Mouse (Mus musculus): Measurements from ENCODE around the gene Cobl. TPM values are rescaled to one million over a fixed set of nuclear protein-coding genes. Genes with fewer than 3 reads are reported as not detected.

The Cobl gene
- total and polyA plus RNA-seq, 2 experiments from 2014 or later = 17.2 to 24.5 TPM

DNA sequence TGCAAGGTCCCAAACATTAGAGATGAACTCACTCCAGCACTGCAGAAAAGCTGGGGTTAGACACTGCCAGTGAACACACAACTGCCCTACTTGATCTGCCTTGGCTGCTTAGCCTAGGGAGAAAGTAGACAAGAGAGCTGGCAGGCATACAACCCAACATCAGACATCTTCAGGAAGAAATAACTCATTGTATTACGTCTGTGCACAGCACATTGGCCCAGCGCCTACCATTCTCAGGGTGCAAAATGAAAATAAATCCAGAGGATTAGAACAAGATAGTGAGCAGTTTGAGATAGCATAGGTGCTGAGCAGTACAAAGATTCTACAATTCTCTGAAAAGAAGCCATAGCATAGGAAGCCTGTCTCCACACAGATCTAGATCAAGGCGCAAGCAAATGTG lies 109.1 kb downstream of the Cobl start:
- Histone ChIP-seq H3K27ac (ENCODE audit: low read depth, low read length) (no peak overlapping the region), H3K36me3 (ENCODE audit: insufficient read depth, low read length) (no peaks in the 10 kb centered on the region), H3K4me2 (ENCODE audit: low read depth, low read length, poor library complexity, severe bottlenecking) (no peak overlapping the region), H3K9me3 (ENCODE audit: low read length) (no peaks in the 10 kb centered on the region), H3K4me1 (ENCODE audit: insufficient read depth, low read length) (peaks cover 8% of the 10 kb centered on the region; the same call in 1 of the 2 replicates), H3K4me3 (ENCODE audit: low read depth, low read length) (no peak overlapping the region), H3K9ac (replicated peaks; ENCODE audit: low read length, poor library complexity, severe bottlenecking) (no peak overlapping the region), H3K27me3 (ENCODE audit: insufficient read depth, low read length) (no peaks in the 10 kb centered on the region)
- DNase-seq (ENCODE audit: low spot score) (no peak), ATAC-seq (ENCODE audit: low FRiP score) (no peak)
- 81% methylated on average over 3 of the region's 3 CpGs for WGBS
- TF ChIP-seq CTCF (IDR thresholded peaks at IDR 0.05) = no peak

DNA sequence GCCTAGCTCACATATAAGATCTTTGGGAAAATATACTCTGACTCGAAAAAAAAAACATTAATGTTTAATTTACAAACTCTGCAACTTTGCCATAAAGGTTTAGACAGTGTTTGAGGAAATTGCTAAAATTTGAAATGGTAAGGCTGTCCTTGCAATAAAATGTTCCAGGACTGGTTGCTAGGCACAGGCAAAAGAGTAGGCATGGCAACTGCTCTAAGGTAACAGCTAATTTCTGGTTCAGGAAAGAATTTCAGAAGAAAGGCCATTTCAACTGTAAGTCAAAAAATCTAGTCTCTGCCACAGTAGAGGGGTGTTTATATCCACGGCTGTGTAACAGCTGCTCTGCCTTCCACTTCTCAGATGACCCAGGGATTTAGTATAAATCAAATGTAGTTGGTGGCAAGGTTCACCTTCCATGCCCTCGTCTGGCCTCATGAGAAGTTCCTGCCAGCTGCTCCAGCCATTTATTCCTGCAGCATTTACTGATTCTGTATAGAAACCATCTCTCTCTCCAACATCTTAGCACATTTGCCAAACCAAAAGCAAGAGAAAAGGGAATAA lies 113.7 kb downstream of the Cobl start:
- Histone ChIP-seq H3K4me3 (ENCODE audit: low read depth, low read length) (no peak overlapping the region), H3K27me3 (ENCODE audit: insufficient read depth, low read length) (no peaks in the 10 kb centered on the region), H3K27ac (ENCODE audit: low read depth, low read length) (peak overlapping the region; percentile 70), H3K36me3 (ENCODE audit: insufficient read depth, low read length) (no peaks in the 10 kb centered on the region), H3K9ac (replicated peaks; ENCODE audit: low read length, poor library complexity, severe bottlenecking) (no peak overlapping the region), H3K4me1 (ENCODE audit: insufficient read depth, low read length) (peaks cover 8% of the 10 kb centered on the region; the same call in 1 of the 2 replicates), H3K9me3 (ENCODE audit: low read length) (no peaks in the 10 kb centered on the region), H3K4me2 (ENCODE audit: low read depth, low read length, poor library complexity, severe bottlenecking) (no peak overlapping the region)
- TF ChIP-seq CTCF (IDR thresholded peaks at IDR 0.05) = no peak
- ATAC-seq (ENCODE audit: low FRiP score) (no peak), DNase-seq (ENCODE audit: low spot score) (no peak)
- WGBS = 50% methylated on average over 3 of the region's 3 CpGs

GRCm38 (mm10) chr11:12350086-12350485 lies 114.7 kb downstream of the Cobl start:
- Histone ChIP-seq H3K9me3 (ENCODE audit: low read length) (no peaks in the 10 kb centered on the region), H3K4me2 (ENCODE audit: low read depth, low read length, poor library complexity, severe bottlenecking) (no peak overlapping the region), H3K4me1 (ENCODE audit: insufficient read depth, low read length) (peaks cover 8% of the 10 kb centered on the region; the same call in 1 of the 2 replicates), H3K4me3 (ENCODE audit: low read depth, low read length) (no peak overlapping the region), H3K36me3 (ENCODE audit: insufficient read depth, low read length) (no peaks in the 10 kb centered on the region), H3K9ac (replicated peaks; ENCODE audit: low read length, poor library complexity, severe bottlenecking) (no peak overlapping the region), H3K27me3 (ENCODE audit: insufficient read depth, low read length) (no peaks in the 10 kb centered on the region), H3K27ac (ENCODE audit: low read depth, low read length) (no peak overlapping the region)
- ATAC-seq (ENCODE audit: low FRiP score) (no peak), DNase-seq (ENCODE audit: low spot score) (no peak)
- WGBS = 94% methylated on average over 1 of the region's 1 CpGs
- no peak for TF ChIP-seq CTCF (IDR thresholded peaks at IDR 0.05)

DNA sequence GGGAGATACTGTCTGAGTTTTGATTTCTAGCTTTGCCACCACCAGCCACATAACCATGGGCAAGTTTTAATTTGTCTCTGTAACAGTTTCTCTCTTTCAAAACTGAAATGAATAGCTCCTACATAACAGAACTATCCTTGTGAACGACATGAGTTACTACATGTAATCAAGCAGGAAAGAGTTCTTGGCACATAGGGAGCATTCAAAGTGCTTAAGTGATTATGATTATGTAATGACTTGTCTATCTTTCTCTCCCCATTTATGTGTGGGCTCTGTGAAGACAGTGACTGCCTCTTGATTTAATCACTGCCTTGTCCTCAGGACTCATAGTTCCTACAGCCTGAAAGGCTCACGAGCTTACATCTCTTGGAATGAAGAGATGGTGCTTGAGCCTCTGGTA lies 118.3 kb downstream of the Cobl start:
- TF ChIP-seq CTCF (IDR thresholded peaks at IDR 0.05) = no peak
- no peak for DNase-seq (ENCODE audit: low spot score)
- 79% methylated on average over 2 of the region's 2 CpGs for WGBS
- Histone ChIP-seq H3K4me2 (ENCODE audit: low read depth, low read length, poor library complexity, severe bottlenecking) (no peak overlapping the region), H3K27me3 (ENCODE audit: insufficient read depth, low read length) (no peaks in the 10 kb centered on the region), H3K4me3 (ENCODE audit: low read depth, low read length) (no peak overlapping the region), H3K27ac (ENCODE audit: low read depth, low read length) (no peak overlapping the region), H3K9me3 (ENCODE audit: low read length) (no peaks in the 10 kb centered on the region), H3K4me1 (ENCODE audit: insufficient read depth, low read length) (peaks cover 5% of the 10 kb centered on the region; the same call in 1 of the 2 replicates), H3K36me3 (ENCODE audit: insufficient read depth, low read length) (peaks cover 4% of the 10 kb centered on the region; the same call in 1 of the 2 replicates), H3K9ac (replicated peaks; ENCODE audit: low read length, poor library complexity, severe bottlenecking) (no peak overlapping the region)
- ATAC-seq (ENCODE audit: low FRiP score) = no peak

GRCm38 (mm10) chr11:12343686-12344085 lies 121.1 kb downstream of the Cobl start:
- H3K36me3 ChIP-seq (ENCODE audit: insufficient read depth, low read length) = peaks cover 4% of the 10 kb centered on the region; the same call in 1 of the 2 replicates
- no peaks in the 10 kb centered on the region for H3K27me3 ChIP-seq (ENCODE audit: insufficient read depth, low read length)
- H3K4me1 ChIP-seq (ENCODE audit: insufficient read depth, low read length) = no peaks in the 10 kb centered on the region
- no peaks in the 10 kb centered on the region for H3K9me3 ChIP-seq (ENCODE audit: low read length)
- H3K9ac ChIP-seq (replicated peaks; ENCODE audit: low read length, poor library complexity, severe bottlenecking) = no peak overlapping the region
- DNase-seq (ENCODE audit: low spot score) (no peak), ATAC-seq (ENCODE audit: low FRiP score) (no peak)
- 91% methylated on average over 4 of the region's 4 CpGs for WGBS
- no peak overlapping the region for H3K4me3 ChIP-seq (ENCODE audit: low read depth, low read length)
- no peak overlapping the region for H3K27ac ChIP-seq (ENCODE audit: low read depth, low read length)
- TF ChIP-seq CTCF (IDR thresholded peaks at IDR 0.05) = no peak
- H3K4me2 ChIP-seq (ENCODE audit: low read depth, low read length, poor library complexity, severe bottlenecking) = no peak overlapping the region

- DNase-seq (ENCODE audit: low spot score) = no peak
- no peaks in the 10 kb centered on the region for H3K27me3 ChIP-seq (ENCODE audit: insufficient read depth, low read length)
- no peak for ATAC-seq (ENCODE audit: low FRiP score)
- H3K9me3 ChIP-seq (ENCODE audit: low read length) = no peaks in the 10 kb centered on the region
- no peak overlapping the region for H3K4me3 ChIP-seq (ENCODE audit: low read depth, low read length)
- H3K4me2 ChIP-seq (ENCODE audit: low read depth, low read length, poor library complexity, severe bottlenecking) = no peak overlapping the region
- peaks cover 4% of the 10 kb centered on the region; the same call in 1 of the 2 replicates for H3K36me3 ChIP-seq (ENCODE audit: insufficient read depth, low read length)
- H3K4me1 ChIP-seq (ENCODE audit: insufficient read depth, low read length) = no peaks in the 10 kb centered on the region
- no peak overlapping the region for H3K27ac ChIP-seq (ENCODE audit: low read depth, low read length)
- no peak overlapping the region for H3K9ac ChIP-seq (replicated peaks; ENCODE audit: low read length, poor library complexity, severe bottlenecking)
- TF ChIP-seq CTCF (IDR thresholded peaks at IDR 0.05) = no peak
Observed at GRCm38 (mm10) chr11:12340697-12341096, 124.1 kb downstream of the Cobl start.

All from midbrain, postnatal 0 days (tissue).